Mouse (Mus musculus) G1E (cell line): Measurements from ENCODE around the gene Mprip.

Source experiments
- CTCF ChIP-seq: IDR thresholded peaks from 2 replicates; pipeline ENCODE4 v1.5.1; 2012; ENCODE audit warnings: low read depth, low read length, inconsistent platforms, mixed read lengths
- POLR2AphosphoS5 ChIP-seq: IDR thresholded peaks from 2 replicates; pipeline ENCODE4 v1.6.1; 2012; ENCODE audit warnings: low read depth, low read length, inconsistent platforms; ENCODE audit not compliant: insufficient replicate concordance
- TAL1 ChIP-seq: conservative IDR thresholded peaks from 2 replicates; pipeline ENCODE4 v1.6.1; 2012; ENCODE audit warnings: low read depth, low read length, inconsistent platforms, mixed read lengths

DNA sequence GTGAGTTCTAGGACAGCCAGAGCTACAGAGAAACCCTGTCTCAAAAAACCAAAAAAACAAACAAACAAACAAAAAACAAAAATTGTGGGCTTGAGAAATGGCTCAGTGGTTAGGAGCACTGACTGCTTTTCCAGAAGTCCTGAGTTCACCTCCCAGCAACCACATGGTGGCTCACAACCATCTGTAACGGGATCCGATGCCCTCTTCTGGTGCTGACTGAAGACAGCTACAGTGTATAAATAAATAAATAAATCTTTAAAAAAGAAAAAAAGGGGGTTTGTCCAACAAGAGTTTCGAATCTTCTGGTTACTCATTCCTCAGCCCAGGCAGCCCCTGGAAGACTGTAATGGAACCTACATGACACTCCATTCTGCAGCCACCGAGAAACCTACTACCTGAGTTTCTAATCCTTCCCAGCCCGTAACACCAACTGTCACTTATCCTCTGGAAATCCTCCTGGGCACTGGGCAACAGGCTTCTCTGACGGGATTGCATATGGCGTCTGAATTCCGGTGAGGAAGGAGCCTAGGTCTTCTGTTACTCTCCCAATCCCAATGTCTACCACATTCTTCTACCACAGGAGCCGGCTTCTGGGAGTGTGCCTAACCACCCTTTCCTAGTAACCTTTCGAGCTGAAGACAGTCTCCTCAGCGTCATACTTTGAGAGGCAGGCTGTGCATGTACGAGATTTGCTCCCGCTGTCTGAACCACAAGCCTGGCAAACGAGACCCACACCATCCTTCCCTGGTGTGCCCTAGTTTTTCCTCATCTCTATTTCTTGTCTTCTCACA, 147.3 kb downstream of the Mprip start:
- TF ChIP-seq CTCF: no peak
- TF ChIP-seq TAL1: no peak
- TF ChIP-seq POLR2AphosphoS5: no peak
